Mouse (Mus musculus): ENCODE data around the gene Pdcd1.

GRCm38 (mm10) chr1:94085324-94086105, 33.2 kb upstream of the Pdcd1 start:
- no peak for TF ChIP-seq POLR2A (IDR thresholded peaks at IDR 0.05; ENCODE audit: insufficient read length, low read depth)
- no peak for TF ChIP-seq TCF3 (IDR thresholded peaks at IDR 0.05; ENCODE audit: insufficient read length, low read depth)
